Mouse (Mus musculus) common myeloid progenitor, adult 5-6 weeks (primary cell): ENCODE measurements around the gene Lmntd1. TPM values are rescaled to one million over a fixed set of nuclear protein-coding genes. Genes with fewer than 3 reads are reported as not detected.

ENCODE experiments used
- ATAC-seq: replicated peaks from 2 replicates; pipeline ENCODE4 v1.8.0; 2016; ENCODE audit warnings: low read depth, mild to moderate bottlenecking, moderate TSS enrichment, inconsistent platforms; ENCODE audit not compliant: poor library complexity, severe bottlenecking
- total RNA-seq: library from RNA; stranded (forward); fragments of 200-1000, 187-1606 nt; gene quantifications from 2 replicates; pipeline ENCODE4 v1.2.3, GENCODE M21; 2017

Gene Lmntd1
- total RNA-seq, 1 experiment from 2014 or later: not detected

- peak; percentile 45; the same call in 1 of the 2 replicates for ATAC-seq
Observed at GRCm38 (mm10) chr6:145326141-145326806, 287.8 kb downstream of the Lmntd1 start.

DNA sequence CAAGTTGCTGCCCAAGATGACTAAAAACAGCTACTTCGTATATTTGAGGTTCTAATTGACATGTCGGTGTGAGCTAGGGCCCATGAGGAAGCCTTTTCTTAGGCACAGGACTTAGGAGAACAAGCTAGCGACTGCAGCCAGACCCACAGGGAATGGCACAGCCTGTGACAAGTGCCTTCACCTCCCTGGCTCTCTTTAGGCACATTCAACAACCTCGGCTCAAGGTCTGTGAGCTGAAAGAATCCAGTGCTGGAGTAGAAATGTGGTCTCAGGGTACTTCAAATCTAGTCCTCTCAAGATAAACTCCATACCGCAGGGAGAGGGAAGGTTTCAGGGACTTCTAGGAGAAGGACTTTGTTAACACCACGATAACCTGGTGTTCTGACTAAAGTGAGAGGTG lies 289.0 kb downstream of the Lmntd1 start:
- ATAC-seq: no peak

- no peak for ATAC-seq
Observed at GRCm38 (mm10) chr6:145324470-145324869, 289.6 kb downstream of the Lmntd1 start.

- ATAC-seq: 0 out of 2 replicates have a peak, but pooled peaks have one; percentile 39
Observed at GRCm38 (mm10) chr6:145322246-145322645, 291.9 kb downstream of the Lmntd1 start.

GRCm38 (mm10) chr6:145320156-145320555 lies 294.0 kb downstream of the Lmntd1 start:
- no peak for ATAC-seq

Other genes starting within 250 kb of the Lmntd1 start
- not detected in 2 replicates for gene Tuba3b, start 1.4 kb upstream of the Lmntd1 start, total RNA-seq
- gene Rassf8, start 132.4 kb upstream of the Lmntd1 start, total RNA-seq: 3.1 and 7.0 TPM in 2 replicates